Mouse (Mus musculus) intestine, embryonic 14.5 days (tissue): Measurements from ENCODE around the gene Gstp3. TPM values are rescaled to one million over a fixed set of nuclear protein-coding genes. Genes with fewer than 3 reads are reported as not detected.

Experiments
- ATAC-seq: fragments of 200-750 bp; cut with Nextera tagmentation; replicated peaks from 2 replicates; pipeline ENCODE4 v1.8.0; 2017; ENCODE audit warnings: low read depth, moderate number of reproducible peaks, moderate TSS enrichment, moderate library complexity; ENCODE audit not compliant: low FRiP score, low TSS enrichment
- DNase-seq: peaks from one replicate; pipeline ENCODE4 v3.0.0-alpha.2; 2018; ENCODE audit warnings: low spot score
- H3K27ac ChIP-seq: fragments of 300-500 bp; sonication (generic); 2 replicates; pipeline ENCODE4 v1.5.1; 2014; ENCODE audit warnings: low read depth, mild to moderate bottlenecking, control low read depth
- H3K27me3 ChIP-seq: fragments of 300-500 bp; sonication (generic); replicated peaks from 2 replicates; pipeline ENCODE4 v1.6.1; 2014; ENCODE audit warnings: low read length, control low read depth; ENCODE audit not compliant: control insufficient read depth, insufficient read depth
- H3K36me3 ChIP-seq: fragments of 300-500 bp; sonication (generic); 2 replicates; pipeline ENCODE4 v1.6.1; 2014; ENCODE audit warnings: low read length, control low read depth; ENCODE audit not compliant: control insufficient read depth, insufficient read depth
- H3K4me1 ChIP-seq: fragments of 300-500 bp; sonication (generic); replicated peaks from 2 replicates; pipeline ENCODE4 v1.6.1; 2014; ENCODE audit warnings: low read length, control low read depth, mixed read lengths; ENCODE audit not compliant: control insufficient read depth, insufficient read depth
- H3K4me2 ChIP-seq: fragments of 300-500 bp; sonication (generic); 2 replicates; pipeline ENCODE4 v1.6.1; 2014; ENCODE audit warnings: low read length
- H3K4me3 ChIP-seq: fragments of 300-500 bp; sonication (generic); 2 replicates; pipeline ENCODE4 v1.5.1; 2014; ENCODE audit warnings: low read depth, low read length, control low read depth, mixed read lengths
- H3K9ac ChIP-seq: fragments of 300-500 bp; sonication (generic); 2 replicates; pipeline ENCODE4 v1.6.1; 2014; ENCODE audit warnings: mild to moderate bottlenecking, low read length
- H3K9me3 ChIP-seq: fragments of 300-500 bp; sonication (generic); 2 replicates; pipeline ENCODE4 v1.6.1; 2016; ENCODE audit warnings: low read length, control low read depth; ENCODE audit not compliant: control insufficient read depth
- WGBS: fragments of 180-500 bp; shearing (Covaris S2); extraction: QIAGEN DNeasy Blood & Tissue Kit; methylation state at CpG from one replicate; pipeline ENCODE4 v1.1.7; 2014; 5-methylcytosine and 5-hydroxymethylcytosine counted together
- polyA plus RNA-seq: library from polyadenylated mRNA; unstranded; fragments of >200 nt; fragmentation: Nextera tagmentation; extraction: Ambion mirVana; gene quantifications from 2 replicates; pipeline ENCODE4 v1.2.1, GENCODE M21; 2014

Gstp3 gene
- polyA plus RNA-seq, 1 experiment from 2014 or later: 1.3 TPM

GRCm38 (mm10) chr19:4084984-4085383 is 25.6 kb upstream of the Gstp3 start:
- H3K27ac ChIP-seq: no peak overlapping the region
- no peak overlapping the region for H3K9ac ChIP-seq
- H3K36me3 ChIP-seq: no peaks in the 10 kb centered on the region
- ATAC-seq (no peak), DNase-seq (no peak)
- H3K4me1 ChIP-seq: no peaks in the 10 kb centered on the region
- WGBS: 80% methylated on average over 1 of the region's 1 CpGs
- H3K27me3 ChIP-seq: no peaks in the 10 kb centered on the region
- H3K9me3 ChIP-seq: no peaks in the 10 kb centered on the region
- no peak overlapping the region for H3K4me3 ChIP-seq
- no peak overlapping the region for H3K4me2 ChIP-seq

- Histone ChIP-seq H3K9ac (no peak overlapping the region), H3K4me3 (no peak overlapping the region), H3K9me3 (no peaks in the 10 kb centered on the region), H3K36me3 (no peaks in the 10 kb centered on the region), H3K4me1 (no peaks in the 10 kb centered on the region), H3K27me3 (no peaks in the 10 kb centered on the region), H3K4me2 (no peak overlapping the region), H3K27ac (no peak overlapping the region)
- ATAC-seq (no peak), DNase-seq (no peak)
- 24% methylated on average over 8 of the region's 8 CpGs for WGBS
Observed at GRCm38 (mm10) chr19:4083826-4084225, 24.5 kb upstream of the Gstp3 start.

GRCm38 (mm10) chr19:4083316-4083715 is 23.9 kb upstream of the Gstp3 start:
- ATAC-seq (no peak), DNase-seq (no peak)
- Histone ChIP-seq H3K4me3 (no peak overlapping the region), H3K9me3 (no peaks in the 10 kb centered on the region), H3K4me2 (no peak overlapping the region), H3K9ac (no peak overlapping the region), H3K27me3 (no peaks in the 10 kb centered on the region), H3K27ac (no peak overlapping the region), H3K36me3 (no peaks in the 10 kb centered on the region), H3K4me1 (no peaks in the 10 kb centered on the region)
- 83% methylated on average over 7 of the region's 7 CpGs for WGBS

- 81% methylated on average over 11 of the region's 11 CpGs for WGBS
- ATAC-seq (no peak), DNase-seq (no peak)
- Histone ChIP-seq H3K9ac (no peak overlapping the region), H3K36me3 (no peaks in the 10 kb centered on the region), H3K4me3 (no peak overlapping the region), H3K27me3 (no peaks in the 10 kb centered on the region), H3K27ac (no peak overlapping the region), H3K9me3 (no peaks in the 10 kb centered on the region), H3K4me1 (no peaks in the 10 kb centered on the region), H3K4me2 (no peak overlapping the region)
Observed at GRCm38 (mm10) chr19:4082219-4082965, 23.0 kb upstream of the Gstp3 start.

- Histone ChIP-seq H3K9ac (no peak within 1 kb of the TSS), H3K4me3 (no peak within 1 kb of the TSS), H3K4me2 (no peak within 1 kb of the TSS), H3K27me3 (no peaks in the 10 kb centered on the region), H3K4me1 (no peaks in the 10 kb centered on the region), H3K36me3 (no peaks in the 10 kb centered on the region), H3K9me3 (no peaks in the 10 kb centered on the region), H3K27ac (no peak within 1 kb of the TSS)
- DNase-seq: no peak
- ATAC-seq: no peak
- WGBS: 71% methylated on average over 3 of the region's 3 CpGs
Observed at GRCm38 (mm10) chr19:4081394-4081793, 22.0 kb upstream of the Gstp3 start, which contains the start of gene Cabp2. TSS of gene Cabp2 (plus strand) at chr19:4081578.

GRCm38 (mm10) chr19:4080511-4081009 is 21.2 kb upstream of the Gstp3 start:
- Histone ChIP-seq H3K9ac (no peak overlapping the region), H3K4me1 (no peaks in the 10 kb centered on the region), H3K36me3 (no peaks in the 10 kb centered on the region), H3K27ac (no peak overlapping the region), H3K4me2 (no peak overlapping the region), H3K9me3 (no peaks in the 10 kb centered on the region), H3K27me3 (no peaks in the 10 kb centered on the region), H3K4me3 (no peak overlapping the region)
- WGBS: 67% methylated on average over 8 of the region's 8 CpGs
- DNase-seq (no peak), ATAC-seq (no peak)

- Histone ChIP-seq H3K4me2 (no peak overlapping the region), H3K36me3 (no peaks in the 10 kb centered on the region), H3K27ac (no peak overlapping the region), H3K4me1 (no peaks in the 10 kb centered on the region), H3K9ac (no peak overlapping the region), H3K9me3 (no peaks in the 10 kb centered on the region), H3K4me3 (no peak overlapping the region), H3K27me3 (no peaks in the 10 kb centered on the region)
- no peak for DNase-seq
- no peak for ATAC-seq
- WGBS: 66% methylated on average over 1 of the region's 1 CpGs
Observed at GRCm38 (mm10) chr19:4079594-4079993, 20.2 kb upstream of the Gstp3 start.

GRCm38 (mm10) chr19:4075531-4075930 is 16.2 kb upstream of the Gstp3 start:
- 91% methylated on average over 1 of the region's 1 CpGs for WGBS
- no peak for ATAC-seq
- no peak for DNase-seq

More at GRCm38 (mm10) chr19:4075531-4075930, 16.2 kb upstream of the Gstp3 start:
- Histone ChIP-seq H3K9ac (no peak overlapping the region), H3K4me2 (no peak overlapping the region), H3K27me3 (no peaks in the 10 kb centered on the region), H3K9me3 (no peaks in the 10 kb centered on the region), H3K27ac (no peak overlapping the region), H3K4me1 (no peaks in the 10 kb centered on the region), H3K36me3 (no peaks in the 10 kb centered on the region), H3K4me3 (no peak overlapping the region)
